Mouse (Mus musculus) embryonic facial prominence, embryonic 11.5 days (tissue): Measurements from ENCODE around the gene Selenoh. TPM values are rescaled to one million over a fixed set of nuclear protein-coding genes. Genes with fewer than 3 reads are reported as not detected.

ENCODE experiments used
- ATAC-seq: fragments of 200-750 bp; cut with Nextera tagmentation; replicated peaks from 2 replicates; pipeline ENCODE4 v1.8.0; 2017; ENCODE audit warnings: low read depth; ENCODE audit not compliant: insufficient number of reproducible peaks, low FRiP score, low TSS enrichment
- DNase-seq: peaks from one replicate; pipeline ENCODE4 v3.0.0-alpha.2; 2015; ENCODE audit warnings: low spot score
- H3K27ac ChIP-seq: fragments of 300-500 bp; sonication (generic); replicated peaks from 2 replicates; pipeline ENCODE4 v1.5.1; 2014; ENCODE audit warnings: mild to moderate bottlenecking, low read depth, low read length, control low read depth
- H3K27me3 ChIP-seq: fragments of 300-500 bp; sonication (generic); 2 replicates; pipeline ENCODE4 v1.6.1; 2014; ENCODE audit warnings: mild to moderate bottlenecking, low read length, moderate library complexity, mixed read lengths; ENCODE audit not compliant: control insufficient read depth, insufficient read depth
- H3K36me3 ChIP-seq: fragments of 300-500 bp; sonication (generic); replicated peaks from 2 replicates; pipeline ENCODE4 v1.6.1; 2014; ENCODE audit warnings: low read depth, mild to moderate bottlenecking, low read length, moderate library complexity, mixed read lengths; ENCODE audit not compliant: control insufficient read depth, insufficient read depth
- H3K4me1 ChIP-seq: fragments of 300-500 bp; sonication (generic); 2 replicates; pipeline ENCODE4 v1.6.1; 2014; ENCODE audit warnings: low read length, mixed read lengths; ENCODE audit not compliant: control insufficient read depth, insufficient read depth
- H3K4me2 ChIP-seq: fragments of 300-500 bp; sonication (generic); 2 replicates; pipeline ENCODE4 v1.6.1; 2014; ENCODE audit warnings: low read depth, mild to moderate bottlenecking, control low read depth, low read length, moderate library complexity
- H3K4me3 ChIP-seq: fragments of 300-500 bp; sonication (generic); 2 replicates; pipeline ENCODE4 v1.5.1; 2014; ENCODE audit warnings: low read depth, low read length, control low read depth
- H3K9ac ChIP-seq: fragments of 300-500 bp; sonication (generic); replicated peaks from 2 replicates; pipeline ENCODE4 v1.6.1; 2014; ENCODE audit warnings: mild to moderate bottlenecking, control low read depth, low read length
- H3K9me3 ChIP-seq: fragments of 300-500 bp; sonication (generic); replicated peaks from 2 replicates; pipeline ENCODE4 v1.6.1; 2016; ENCODE audit warnings: mild to moderate bottlenecking, low read length, inconsistent platforms, mixed read lengths; ENCODE audit not compliant: control insufficient read depth
- WGBS: fragments of 180-500 bp; shearing (Covaris S2); extraction: QIAGEN DNeasy Blood & Tissue Kit; methylation state at CpG from one replicate; pipeline ENCODE4 v1.1.7; 2014; 5-methylcytosine and 5-hydroxymethylcytosine counted together
- polyA plus RNA-seq: library from polyadenylated mRNA; unstranded; fragments of >200 nt; fragmentation: Nextera tagmentation; extraction: Ambion mirVana; gene quantifications from 2 replicates; pipeline ENCODE4 v1.2.1, GENCODE M21; 2014

The Selenoh gene
- polyA plus RNA-seq, 1 experiment from 2014 or later = 446 TPM

DNA sequence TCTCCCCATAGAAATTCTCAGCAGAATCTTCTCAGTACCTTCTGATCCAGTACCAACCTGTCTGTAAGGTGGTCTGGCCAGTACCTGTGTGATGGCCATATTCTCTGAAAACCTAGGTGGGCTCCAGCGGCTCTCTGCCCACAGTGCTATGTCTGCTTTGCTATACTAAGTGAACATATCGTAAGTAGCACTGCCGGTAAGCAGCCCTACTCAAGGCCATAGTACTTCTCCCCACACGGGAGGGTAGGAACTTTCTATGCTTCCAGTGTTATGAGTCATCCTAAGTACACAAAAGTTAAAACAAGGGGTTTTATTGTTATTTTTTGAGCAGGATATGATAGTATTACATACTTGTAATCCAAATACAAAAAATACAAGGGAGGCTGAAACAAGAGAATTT is 36.6 kb downstream of the Selenoh start:
- Histone ChIP-seq H3K27me3 (no peaks in the 10 kb centered on the region), H3K4me2 (no peak overlapping the region), H3K9me3 (no peaks in the 10 kb centered on the region), H3K27ac (no peak overlapping the region), H3K9ac (no peak overlapping the region), H3K4me3 (no peak overlapping the region), H3K4me1 (peaks cover 4% of the 10 kb centered on the region; the same call in 1 of the 2 replicates), H3K36me3 (no peaks in the 10 kb centered on the region)
- no peak for DNase-seq
- ATAC-seq = no peak
- WGBS = 67% methylated on average over 4 of the region's 4 CpGs

DNA sequence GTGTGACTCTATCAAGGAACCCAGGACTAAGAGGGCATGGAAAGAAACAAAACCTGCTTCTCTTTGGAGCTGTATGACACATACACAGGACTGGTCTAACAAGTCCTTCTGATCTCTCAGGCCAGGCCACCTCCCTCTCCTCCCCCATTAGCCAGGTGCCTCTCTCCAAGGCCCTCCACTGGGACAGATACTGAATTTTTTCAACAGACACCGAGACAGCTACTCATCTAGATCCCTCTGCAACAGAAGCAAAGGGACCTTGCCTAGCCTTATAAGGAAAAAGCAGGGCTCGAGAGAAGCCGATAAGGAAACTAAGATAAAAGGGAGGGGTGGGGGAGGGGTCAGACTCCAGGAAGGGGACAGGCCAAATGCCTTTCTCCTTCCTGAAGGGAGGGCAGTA is 37.6 kb downstream of the Selenoh start:
- Histone ChIP-seq H3K9ac (no peak overlapping the region), H3K4me2 (no peak overlapping the region), H3K36me3 (no peaks in the 10 kb centered on the region), H3K4me1 (peaks cover 4% of the 10 kb centered on the region; the same call in 1 of the 2 replicates), H3K9me3 (no peaks in the 10 kb centered on the region), H3K27me3 (no peaks in the 10 kb centered on the region), H3K4me3 (no peak overlapping the region), H3K27ac (no peak overlapping the region)
- DNase-seq (no peak), ATAC-seq (no peak)
- WGBS = 8% methylated on average over 3 of the region's 3 CpGs

DNA sequence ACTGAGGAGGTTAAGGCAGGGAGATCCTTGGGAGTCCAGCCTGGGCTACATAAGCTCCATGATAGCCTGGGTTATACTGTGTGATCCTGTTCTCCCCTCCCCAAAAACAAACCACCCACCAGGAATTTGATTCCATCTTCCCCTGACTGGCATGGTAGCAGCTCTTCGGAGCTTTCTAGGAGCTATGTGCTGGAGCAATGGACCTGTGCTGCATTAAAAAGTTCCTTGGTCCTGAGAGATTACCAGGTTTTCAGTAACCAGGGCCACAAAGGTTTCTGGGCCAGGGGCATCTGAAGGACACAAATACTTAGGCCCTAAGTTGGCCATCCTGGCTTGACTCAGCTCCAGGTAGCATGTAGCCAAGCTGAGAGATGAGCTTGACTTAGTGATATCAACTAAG is 38.6 kb downstream of the Selenoh start:
- H3K36me3 ChIP-seq = no peaks in the 10 kb centered on the region
- no peaks in the 10 kb centered on the region for H3K9me3 ChIP-seq
- H3K4me1 ChIP-seq = peaks cover 4% of the 10 kb centered on the region; the same call in 1 of the 2 replicates
- H3K27ac ChIP-seq = no peak overlapping the region
- no peak for DNase-seq
- ATAC-seq = no peak
- no peak overlapping the region for H3K9ac ChIP-seq
- H3K4me3 ChIP-seq = no peak overlapping the region
- WGBS = 100% methylated on average over 1 of the region's 1 CpGs
- no peak overlapping the region for H3K4me2 ChIP-seq
- H3K27me3 ChIP-seq = no peaks in the 10 kb centered on the region

DNA sequence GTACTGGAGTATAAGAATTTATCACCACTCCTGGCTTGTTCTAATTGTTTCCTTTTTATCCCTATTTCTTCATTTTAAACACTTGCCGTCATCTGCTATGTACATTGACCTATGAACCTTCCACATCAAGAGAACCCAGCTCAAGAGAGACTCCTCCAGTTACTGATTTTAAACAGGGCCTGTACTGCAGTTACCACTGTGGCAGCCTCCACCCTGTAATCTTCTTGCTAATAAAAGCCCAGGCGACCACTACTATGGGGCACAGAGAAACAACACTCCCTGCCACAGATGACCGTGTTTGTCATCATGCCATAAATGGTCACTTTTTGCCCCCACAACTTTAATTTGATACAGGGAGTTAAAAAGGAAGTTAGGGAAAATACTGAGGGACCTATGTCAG is 43.5 kb downstream of the Selenoh start:
- no peak overlapping the region for H3K4me3 ChIP-seq
- ATAC-seq (no peak), DNase-seq (no peak)
- H3K27ac ChIP-seq = no peak overlapping the region
- H3K4me1 ChIP-seq = no peaks in the 10 kb centered on the region
- H3K36me3 ChIP-seq = no peaks in the 10 kb centered on the region
- H3K4me2 ChIP-seq = no peak overlapping the region
- no peaks in the 10 kb centered on the region for H3K27me3 ChIP-seq
- no peaks in the 10 kb centered on the region for H3K9me3 ChIP-seq
- no peak overlapping the region for H3K9ac ChIP-seq
- 57% methylated on average over 3 of the region's 3 CpGs for WGBS

GRCm38 (mm10) chr2:84626366-84626975 is 44.1 kb downstream of the Selenoh start:
- Histone ChIP-seq H3K27ac (no peak overlapping the region), H3K4me2 (no peak overlapping the region), H3K9ac (no peak overlapping the region), H3K4me3 (no peak overlapping the region), H3K27me3 (no peaks in the 10 kb centered on the region), H3K9me3 (no peaks in the 10 kb centered on the region), H3K4me1 (no peaks in the 10 kb centered on the region), H3K36me3 (no peaks in the 10 kb centered on the region)
- DNase-seq (no peak), ATAC-seq (no peak)
- 86% methylated on average over 7 of the region's 7 CpGs for WGBS

- ATAC-seq (no peak; the same call in 1 of the 2 replicates), DNase-seq (no peak)
- Histone ChIP-seq H3K27ac (no peak overlapping the region), H3K9me3 (no peaks in the 10 kb centered on the region), H3K4me3 (no peak overlapping the region), H3K4me1 (no peaks in the 10 kb centered on the region), H3K9ac (no peak overlapping the region), H3K27me3 (no peaks in the 10 kb centered on the region), H3K4me2 (no peak overlapping the region), H3K36me3 (peaks cover 3% of the 10 kb centered on the region; the same call in 1 of the 2 replicates)
- WGBS = 96% methylated on average over 17 of the region's 17 CpGs
These were observed 46.4 kb downstream of the Selenoh start for GRCm38 (mm10) chr2:84624201-84624600.

DNA sequence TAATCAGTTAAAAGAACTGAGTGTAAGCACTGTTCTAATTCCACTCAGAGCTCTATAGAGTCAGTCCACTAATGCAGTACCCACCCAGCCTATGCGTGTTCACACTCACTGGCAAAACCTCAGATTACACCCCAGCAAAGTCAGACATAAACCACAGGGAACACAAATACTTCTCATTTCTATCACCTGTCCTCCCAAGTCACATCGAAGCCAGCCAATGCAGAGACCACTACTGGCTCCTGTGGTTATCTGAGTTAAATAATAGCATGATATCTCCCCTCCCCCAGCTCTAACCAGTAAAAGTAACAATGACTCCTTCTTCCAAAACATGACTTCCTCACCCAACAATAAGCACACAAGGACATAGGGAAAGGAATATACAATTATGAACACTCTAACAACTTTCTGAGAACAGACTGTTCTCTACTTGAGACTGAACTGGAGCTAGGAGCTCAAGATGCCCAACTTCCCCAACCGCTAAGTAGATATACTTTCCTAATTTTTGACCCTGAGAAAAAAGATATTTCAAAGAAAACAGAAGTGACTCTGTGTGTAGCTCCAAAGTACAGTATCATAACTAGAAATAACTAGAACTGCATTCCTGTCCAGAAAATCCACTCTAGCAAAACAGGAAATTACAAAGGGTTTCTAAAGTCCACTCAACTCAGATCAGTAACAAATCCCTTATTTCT is 47.0 kb downstream of the Selenoh start:
- peaks cover 3% of the 10 kb centered on the region; the same call in 1 of the 2 replicates for H3K36me3 ChIP-seq
- H3K4me3 ChIP-seq = no peak overlapping the region
- DNase-seq (no peak), ATAC-seq (no peak)
- no peaks in the 10 kb centered on the region for H3K9me3 ChIP-seq
- no peak overlapping the region for H3K4me2 ChIP-seq
- H3K27me3 ChIP-seq = no peaks in the 10 kb centered on the region
- no peaks in the 10 kb centered on the region for H3K4me1 ChIP-seq
- WGBS = 94% methylated on average over 3 of the region's 3 CpGs
- H3K9ac ChIP-seq = no peak overlapping the region
- H3K27ac ChIP-seq = no peak overlapping the region

DNA sequence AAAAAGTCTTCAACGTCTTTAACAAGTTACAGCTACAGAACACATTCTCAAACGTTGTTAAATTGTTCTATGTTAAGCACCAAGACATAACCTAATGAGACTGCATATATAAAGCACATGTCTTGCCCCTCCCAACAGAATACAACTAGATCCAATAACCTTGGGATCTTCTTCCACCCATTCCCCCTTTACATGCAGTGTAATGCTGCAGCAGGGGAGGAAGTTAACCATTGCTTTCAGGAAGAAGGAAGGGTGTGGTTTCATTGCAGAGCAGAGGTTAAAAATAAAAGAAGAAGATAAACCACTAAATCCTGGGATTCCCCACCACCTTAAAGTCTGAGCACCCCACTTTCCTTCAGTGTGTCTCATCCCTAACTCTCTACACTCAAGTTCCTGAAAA is 47.9 kb downstream of the Selenoh start:
- Histone ChIP-seq H3K27me3 (no peaks in the 10 kb centered on the region), H3K4me1 (no peaks in the 10 kb centered on the region), H3K9ac (no peak overlapping the region), H3K27ac (no peak overlapping the region), H3K4me3 (no peak overlapping the region), H3K9me3 (no peaks in the 10 kb centered on the region), H3K36me3 (peaks cover 3% of the 10 kb centered on the region; the same call in 1 of the 2 replicates), H3K4me2 (no peak overlapping the region)
- ATAC-seq (no peak), DNase-seq (no peak)
- 77% methylated on average over 2 of the region's 2 CpGs for WGBS
